Mouse (Mus musculus) cortical plate, adult 2 months (tissue): ENCODE measurements around the gene Sytl3. TPM values are rescaled to one million over a fixed set of nuclear protein-coding genes. Genes with fewer than 3 reads are reported as not detected.
"Not testable (repeated sequence)": the region's sequence is repeated elsewhere in the genome, so short reads cannot be mapped to it uniquely, and the experiment has no call there.

ENCODE experiments used
- H3K27ac ChIP-seq: fragments of 200-500 bp; 2 replicates; pipeline ENCODE4 v1.5.1; 2012; ENCODE audit warnings: low read length, control low read depth, inconsistent platforms; ENCODE audit not compliant: insufficient read depth
- H3K4me1 ChIP-seq: fragments of 200-500 bp; 2 replicates; pipeline ENCODE4 v1.6.1; 2011; ENCODE audit warnings: low read length; ENCODE audit not compliant: control insufficient read depth, insufficient read depth
- H3K4me3 ChIP-seq: fragments of 200-500 bp; 2 replicates; pipeline ENCODE4 v1.5.1; 2011; ENCODE audit warnings: mild to moderate bottlenecking, low read length, control low read depth; ENCODE audit not compliant: insufficient read depth
- polyA plus RNA-seq: library from polyadenylated mRNA; depleted of rRNA; stranded (reverse); fragments of >200 nt; gene quantifications from 2 replicates; pipeline ENCODE4 v1.2.3, GENCODE M21; 2012; rRNA removed

Sytl3 gene
- 0.13 and 0.15 TPM in 2 replicates for polyA plus RNA-seq

DNA sequence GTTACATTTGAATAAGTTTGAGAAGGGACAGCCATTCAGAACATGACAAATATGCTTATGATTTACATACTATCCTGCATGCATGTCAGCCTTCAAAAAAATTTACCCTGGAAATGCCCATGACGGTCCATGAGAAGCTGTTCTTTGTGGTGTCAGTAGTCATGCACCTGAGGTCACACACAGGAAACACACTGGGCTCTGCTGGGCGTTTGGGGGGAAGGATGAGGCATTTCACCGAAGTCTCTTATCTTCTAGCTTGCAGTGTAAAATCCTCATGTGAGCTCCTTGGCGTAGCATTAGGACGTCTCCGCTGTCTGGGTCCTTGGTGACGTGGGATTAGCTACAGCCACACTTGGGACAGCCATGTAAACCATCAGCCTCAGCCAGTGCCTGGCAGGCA lies at the start of gene Sytl3:
Gene Sytl3 (plus strand): TSS at position 293 of the 400 bp plus-strand sequence.
- H3K4me3 ChIP-seq, result not testable (repeated sequence)

DNA sequence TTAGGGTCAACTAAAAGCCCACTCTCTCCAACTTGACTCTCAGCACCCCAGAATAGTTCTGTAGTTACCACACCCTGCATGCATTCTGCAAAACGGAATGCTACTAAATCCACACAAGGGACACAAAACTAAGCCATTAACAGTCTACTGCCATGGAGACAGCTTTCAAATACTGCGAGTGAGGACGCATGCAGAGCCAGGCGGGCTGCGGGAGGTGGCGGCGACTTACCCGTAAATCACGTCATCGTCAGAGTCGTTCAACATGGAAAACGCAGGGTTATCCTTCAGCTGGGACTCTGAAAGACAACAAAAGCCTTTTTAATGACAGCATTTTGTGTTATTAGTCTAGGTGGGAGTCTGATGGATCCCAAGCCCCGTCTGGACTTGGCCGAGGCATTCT lies 45.4 kb upstream of the Sytl3 start:
- H3K4me1 ChIP-seq, H3K4me3 ChIP-seq, H3K27ac ChIP-seq: not testable (repeated sequence)

More for the DNA sequence above, at the start of gene Sytl3:
- H3K4me1 ChIP-seq, H3K27ac ChIP-seq: not testable (repeated sequence)

DNA sequence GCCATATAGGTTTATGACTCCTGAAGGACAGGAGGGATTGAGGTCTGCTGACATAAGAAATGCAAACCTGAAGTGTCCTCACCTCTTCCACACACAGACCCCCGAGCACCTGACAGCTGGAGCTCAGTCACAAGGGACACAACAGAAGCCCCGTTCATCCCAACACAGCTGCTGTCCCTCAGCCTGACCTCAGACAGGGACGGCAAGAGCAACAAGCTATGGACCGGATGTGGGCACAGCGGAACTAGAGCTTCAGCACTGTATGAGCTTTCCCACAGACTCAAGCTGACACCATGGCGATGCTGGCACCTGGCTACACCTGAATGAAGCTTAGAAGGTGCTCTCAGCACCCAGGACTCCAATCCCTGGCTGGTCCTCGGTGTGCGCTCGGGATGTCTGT lies 44.6 kb upstream of the Sytl3 start:
- H3K4me3 ChIP-seq, H3K4me1 ChIP-seq, H3K27ac ChIP-seq: not testable (repeated sequence)

DNA sequence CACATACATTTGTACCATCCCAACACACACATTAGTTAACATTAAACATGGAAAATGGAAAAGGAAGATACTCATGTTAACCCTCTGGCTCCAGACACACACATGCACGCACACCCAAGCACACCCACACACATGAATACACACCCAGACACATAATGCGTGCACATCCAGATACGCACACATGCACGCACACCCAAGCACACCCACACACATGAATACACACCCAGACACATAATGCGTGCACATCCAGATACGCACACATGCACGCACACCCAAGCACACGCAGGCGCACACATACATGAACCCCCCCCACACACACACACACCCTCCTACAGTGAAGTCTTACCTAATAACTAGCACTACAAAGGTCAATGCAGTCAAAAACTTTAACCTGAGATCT lies 42.2 kb upstream of the Sytl3 start:
- not testable (repeated sequence) for H3K4me3 ChIP-seq, H3K4me1 ChIP-seq, H3K27ac ChIP-seq

DNA sequence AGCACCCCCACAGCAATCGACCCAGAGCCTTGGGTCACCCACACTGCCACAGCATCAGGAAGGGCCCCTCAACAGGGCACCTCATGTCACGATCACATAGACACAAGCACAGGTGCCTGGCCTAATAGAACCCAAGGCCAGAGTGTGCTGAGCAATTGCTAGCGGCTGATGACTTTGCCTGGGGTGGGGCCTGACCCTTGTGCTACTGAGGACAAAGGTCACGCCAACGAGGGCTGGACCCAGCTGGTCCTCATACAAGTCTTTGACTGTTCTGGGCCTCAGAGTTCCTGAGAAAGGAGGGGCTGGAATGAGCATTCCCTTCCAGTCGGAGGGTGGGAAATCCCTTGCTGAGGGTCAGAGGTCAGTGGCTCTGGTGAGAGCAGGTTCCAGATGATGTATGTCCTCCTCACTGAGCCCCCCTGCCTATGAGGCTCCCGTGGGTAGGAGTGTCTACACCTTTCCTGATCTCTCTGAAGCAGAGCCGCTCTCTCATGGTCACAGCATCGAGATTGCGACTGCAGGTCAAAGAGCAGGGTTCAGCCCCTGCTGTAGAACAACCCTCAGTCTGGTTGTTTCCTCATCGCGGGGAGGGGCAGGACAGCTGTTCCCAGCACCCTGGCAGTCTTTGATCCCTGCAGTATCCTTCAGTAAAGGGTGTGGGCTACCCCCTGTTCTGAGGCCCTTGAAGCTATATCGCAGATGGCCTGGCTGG lies 41.0 kb upstream of the Sytl3 start:
- not testable (repeated sequence) for H3K4me3 ChIP-seq, H3K4me1 ChIP-seq, H3K27ac ChIP-seq

DNA sequence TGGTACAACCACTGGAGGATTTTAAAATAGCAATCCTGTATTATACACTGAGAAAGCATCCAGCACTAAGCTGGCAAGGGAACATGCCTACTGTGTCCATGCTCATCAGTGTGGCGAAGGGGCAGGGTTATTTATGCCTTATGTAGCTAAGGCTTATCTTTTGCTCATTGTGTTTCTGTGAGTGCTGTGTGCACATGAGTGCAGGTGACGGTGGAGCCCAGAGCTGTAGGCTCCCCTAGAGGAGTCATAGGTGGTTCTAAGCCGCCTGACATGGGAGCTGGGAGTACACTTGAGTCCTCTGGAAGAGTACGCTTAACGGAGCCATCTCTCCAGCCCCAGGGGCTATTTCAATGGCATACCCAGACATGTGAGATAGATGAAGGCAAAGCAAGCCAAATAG lies 39.6 kb upstream of the Sytl3 start:
- H3K4me3 ChIP-seq, H3K4me1 ChIP-seq, H3K27ac ChIP-seq: not testable (repeated sequence)

DNA sequence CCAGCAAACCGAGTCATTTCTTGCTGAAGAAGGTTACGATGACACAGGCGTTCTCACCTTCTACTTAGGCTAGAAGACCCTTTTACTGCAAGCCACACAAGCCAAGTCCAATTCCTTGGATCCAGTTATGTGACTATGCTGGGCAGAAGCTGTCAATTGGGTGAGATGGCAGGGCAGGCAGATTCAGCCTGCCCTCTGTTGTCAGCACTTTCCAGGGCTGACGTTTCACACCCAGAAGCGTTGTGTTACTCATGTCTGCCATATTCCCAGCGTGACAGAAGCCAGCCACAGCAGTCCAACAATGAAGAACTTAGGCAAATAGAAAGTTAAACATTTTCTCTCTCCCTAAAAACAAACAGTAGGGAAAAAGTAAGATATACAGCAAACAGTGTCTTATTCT lies 38.9 kb upstream of the Sytl3 start:
- H3K27ac ChIP-seq, H3K4me3 ChIP-seq: not testable (repeated sequence)

DNA sequence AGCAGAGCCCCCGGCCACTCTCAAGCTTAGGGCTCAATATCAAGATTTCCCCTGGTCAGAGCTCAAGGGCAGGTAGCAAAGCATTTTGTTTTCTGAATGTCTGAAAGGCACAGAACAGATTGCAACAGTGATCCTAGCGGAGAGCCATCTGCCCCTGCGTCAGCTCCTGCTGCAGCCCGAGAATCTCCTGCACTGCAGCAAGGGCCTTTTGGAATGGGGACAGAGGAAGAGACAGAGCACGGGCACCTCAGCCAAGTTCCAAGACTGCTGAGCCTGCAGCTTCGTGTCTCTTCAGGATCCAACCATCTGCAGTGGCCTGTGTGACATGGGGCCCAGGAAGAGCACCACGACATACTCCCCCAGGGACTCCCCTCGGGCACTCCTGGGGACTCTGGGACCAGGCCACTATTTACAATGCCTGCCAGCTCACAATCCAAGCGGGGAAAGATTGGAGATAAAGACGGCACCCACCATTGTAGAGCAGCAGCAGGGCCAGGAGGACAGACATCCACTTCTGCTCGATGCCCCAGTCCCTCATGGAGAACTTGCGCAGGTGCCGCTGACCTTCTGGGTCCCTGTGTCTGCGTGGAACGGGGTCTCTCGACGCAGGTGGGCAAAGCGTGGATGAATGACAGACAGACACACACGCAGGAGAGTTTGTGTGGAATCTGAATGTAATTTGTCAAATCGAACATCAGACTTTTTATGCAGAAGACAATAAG lies 38.0 kb upstream of the Sytl3 start:
- H3K4me3 ChIP-seq, H3K27ac ChIP-seq, H3K4me1 ChIP-seq: not testable (repeated sequence)

More for the DNA sequence above, 38.9 kb upstream of the Sytl3 start:
- H3K4me1 ChIP-seq, result not testable (repeated sequence)

DNA sequence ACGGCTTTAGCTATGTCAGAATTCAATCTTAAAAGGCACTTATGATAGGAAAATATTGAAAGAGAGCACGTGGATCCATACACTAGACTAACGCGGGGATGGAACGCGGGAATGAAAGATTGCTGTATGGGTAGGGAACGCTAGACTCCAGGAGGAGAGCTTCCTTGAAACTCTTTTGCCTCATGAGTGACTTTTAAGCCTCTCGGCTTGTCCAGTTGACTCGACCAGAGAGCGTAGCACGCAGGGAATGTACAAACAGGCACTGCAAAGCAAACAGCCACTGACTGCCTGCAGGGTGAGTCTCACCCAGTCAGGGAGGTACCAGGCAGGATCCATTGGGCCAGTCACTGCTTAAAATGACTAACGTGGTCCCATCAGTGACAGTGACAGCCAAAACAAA lies 36.9 kb upstream of the Sytl3 start:
- not testable (repeated sequence) for H3K27ac ChIP-seq, H3K4me3 ChIP-seq, H3K4me1 ChIP-seq

DNA sequence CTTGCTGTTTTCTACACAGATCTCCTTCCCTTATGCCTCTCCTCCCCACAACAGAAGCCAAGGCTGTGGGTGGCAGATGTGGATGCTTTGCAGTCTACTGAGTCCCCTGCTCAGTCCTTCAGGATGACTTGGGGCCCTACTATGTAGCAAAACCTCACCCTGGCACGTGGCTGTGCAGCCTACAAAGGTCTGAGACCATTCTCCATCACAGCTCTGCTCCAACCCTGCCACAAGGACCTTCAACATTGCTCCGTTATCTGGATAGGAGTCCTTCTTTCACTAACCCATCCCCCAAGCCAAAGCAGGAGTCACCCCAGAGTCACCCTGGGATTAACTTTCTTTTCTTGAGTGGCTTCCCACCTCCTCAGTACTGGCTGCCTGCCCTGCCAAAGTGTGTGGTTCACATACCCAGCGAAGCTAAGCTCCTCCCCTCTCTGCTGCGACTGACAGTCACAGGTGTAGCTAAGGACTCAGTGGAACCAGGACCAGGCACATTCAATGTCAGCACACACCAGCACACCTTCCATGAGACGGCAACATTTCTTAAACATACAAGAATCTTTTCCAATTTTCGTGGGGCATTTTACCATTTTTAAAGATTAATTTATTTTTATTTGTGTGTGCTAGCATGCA lies 33.9 kb upstream of the Sytl3 start:
- H3K4me1 ChIP-seq, H3K27ac ChIP-seq, H3K4me3 ChIP-seq: not testable (repeated sequence)

DNA sequence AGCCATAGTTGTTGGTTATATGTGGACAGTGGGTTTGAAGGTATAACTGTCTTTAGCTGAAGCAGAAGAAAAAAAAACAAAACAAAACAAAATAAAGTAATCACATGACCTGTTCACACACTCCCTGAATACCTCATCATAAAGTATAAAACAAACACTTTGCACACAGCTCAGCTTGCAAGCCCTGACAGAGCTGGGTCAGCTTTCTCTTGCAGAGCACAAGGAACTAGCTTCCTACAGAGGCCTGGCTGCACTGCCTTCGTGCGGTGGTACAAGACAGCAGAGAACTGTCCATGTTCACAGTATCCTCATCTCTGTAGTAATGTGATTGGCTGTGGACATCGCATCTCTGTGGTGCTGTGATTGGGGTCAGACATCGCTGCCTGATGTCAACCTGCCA lies 28.5 kb upstream of the Sytl3 start:
- not testable (repeated sequence) for H3K4me1 ChIP-seq, H3K27ac ChIP-seq

DNA sequence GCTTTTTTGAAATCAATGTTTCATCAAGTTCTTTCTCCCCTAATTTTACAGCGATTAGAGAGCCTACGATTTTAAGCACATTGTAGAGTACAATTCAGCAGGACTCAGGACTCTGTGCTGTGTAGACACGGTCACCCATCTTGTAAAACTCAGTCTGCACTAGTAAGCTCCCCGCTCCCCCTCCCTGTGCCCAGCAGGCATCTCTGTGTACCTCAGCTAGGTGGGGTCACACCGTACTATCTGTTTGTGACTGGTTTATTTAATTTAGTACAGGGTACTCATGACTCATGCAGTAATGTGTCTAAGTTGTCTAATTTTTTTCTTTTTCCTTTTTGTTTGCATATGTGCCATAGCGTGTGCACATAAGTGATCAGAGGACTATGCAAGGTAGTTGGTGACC lies 26.0 kb upstream of the Sytl3 start:
- H3K4me1 ChIP-seq, H3K27ac ChIP-seq, H3K4me3 ChIP-seq: not testable (repeated sequence)

More for the DNA sequence above, 28.5 kb upstream of the Sytl3 start:
- not testable (repeated sequence) for H3K4me3 ChIP-seq

DNA sequence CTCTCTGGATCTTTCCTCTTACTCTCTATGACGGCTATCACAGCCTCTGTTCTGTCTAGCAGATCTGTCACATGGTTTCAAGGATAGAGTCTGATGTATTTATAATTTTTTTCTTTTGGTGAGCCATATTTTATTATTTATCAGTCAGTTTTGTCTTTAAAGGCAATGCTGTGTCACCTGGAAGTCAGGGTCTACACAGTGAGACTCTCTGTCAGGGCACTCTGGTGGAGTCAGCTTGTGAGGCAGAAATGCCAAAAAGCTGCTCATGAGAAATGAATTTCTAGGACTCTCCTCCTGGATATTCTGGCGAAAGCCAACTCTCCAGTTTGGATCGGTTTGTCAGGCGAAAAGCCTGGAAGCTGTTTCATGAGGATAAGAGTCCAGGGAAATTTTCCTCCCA lies 23.1 kb upstream of the Sytl3 start:
- H3K4me3 ChIP-seq, H3K27ac ChIP-seq, H3K4me1 ChIP-seq: not testable (repeated sequence)
